32 mouse cellular contexts compared by ENCODE assay signal in genomic region chr1:150160314-150160713, GRCm38 (mm10).
"Had no signal": no experiment of that assay in that cellular context is flagged by ENCODE, and none has a peak within 500 bp of the region (broad histone marks: within the 10 kb centered on the region; RNA-seq: fewer than 3 reads in every experiment).

No protein-coding gene starts in this region.

- ATAC-seq: liver, embryonic 12.5 days; liver, postnatal 0 days; lung, postnatal 0 days; midbrain, embryonic 13.5 days; midbrain, embryonic 15.5 days; midbrain, embryonic 16.5 days had no signal

- H3K4me3 ChIP-seq: limb, embryonic 10.5 days; limb, embryonic 12.5 days; limb, embryonic 13.5 days; limb, embryonic 15.5 days; liver, embryonic 12.5 days; liver, embryonic 13.5 days; liver, embryonic 15.5 days; lung, embryonic 15.5 days; megakaryocyte, embryonic 14.5 days; midbrain, embryonic 10.5 days; midbrain, embryonic 12.5 days; midbrain, embryonic 13.5 days; midbrain, embryonic 15.5 days; myocyte; neural tube, embryonic 12.5 days had no signal

- H3K9ac ChIP-seq: limb, embryonic 12.5 days; limb, embryonic 13.5 days; limb, embryonic 15.5 days; liver, embryonic 12.5 days; liver, embryonic 13.5 days; liver, embryonic 14.5 days; liver, embryonic 15.5 days; liver, postnatal 0 days; lung, embryonic 14.5 days; lung, embryonic 15.5 days; midbrain, embryonic 12.5 days; midbrain, embryonic 13.5 days; midbrain, embryonic 15.5 days; neural tube, embryonic 12.5 days had no signal

- H3K4me2 ChIP-seq: limb, embryonic 12.5 days; limb, embryonic 13.5 days; limb, embryonic 15.5 days; liver, embryonic 11.5 days; liver, embryonic 12.5 days; liver, embryonic 13.5 days; liver, embryonic 15.5 days; lung, embryonic 14.5 days; lung, embryonic 15.5 days; midbrain, embryonic 11.5 days; midbrain, embryonic 12.5 days; midbrain, embryonic 13.5 days; midbrain, embryonic 15.5 days; neural tube, embryonic 12.5 days had no signal

- H3K9me3 ChIP-seq: limb, embryonic 10.5 days; limb, embryonic 12.5 days; limb, embryonic 13.5 days; limb, embryonic 15.5 days; liver, embryonic 12.5 days; liver, embryonic 13.5 days; liver, embryonic 15.5 days; lung, embryonic 15.5 days; midbrain, embryonic 10.5 days; midbrain, embryonic 12.5 days; midbrain, embryonic 13.5 days; midbrain, embryonic 15.5 days; neural tube, embryonic 12.5 days had no signal

- H3K36me3 ChIP-seq: limb, embryonic 10.5 days; limb, embryonic 12.5 days; limb, embryonic 13.5 days; limb, embryonic 15.5 days; liver, embryonic 12.5 days; liver, embryonic 13.5 days; liver, embryonic 15.5 days; lung, embryonic 15.5 days; midbrain, embryonic 10.5 days; midbrain, embryonic 12.5 days; midbrain, embryonic 13.5 days; midbrain, embryonic 15.5 days; neural tube, embryonic 12.5 days had no signal

- H3K27me3 ChIP-seq: limb, embryonic 12.5 days; limb, embryonic 13.5 days; limb, embryonic 15.5 days; liver, embryonic 12.5 days; liver, embryonic 13.5 days; liver, embryonic 15.5 days; lung, embryonic 15.5 days; megakaryocyte, embryonic 14.5 days; midbrain, embryonic 12.5 days; midbrain, embryonic 13.5 days; midbrain, embryonic 15.5 days; neural tube, embryonic 12.5 days had no signal

- DNase-seq: left cerebral cortex, postnatal 4 days; liver; liver, embryonic 13.5 days; liver, postnatal 0 days; lung, adult 18-20 months; lung, adult 2 months; lung, embryonic 14.5 days; lung, postnatal 10 days; lung, postnatal 14 days; lung, postnatal 36 days; lung, postnatal 4 days; midbrain, embryonic 14.5 days had no signal

- H3K4me1 ChIP-seq: limb, embryonic 13.5 days; lung, embryonic 15.5 days; midbrain, embryonic 10.5 days; midbrain, embryonic 12.5 days; midbrain, embryonic 13.5 days; midbrain, embryonic 15.5 days; neural tube, embryonic 12.5 days had no signal

- H3K27ac ChIP-seq: limb, embryonic 10.5 days; limb, embryonic 12.5 days; limb, embryonic 13.5 days; limb, embryonic 15.5 days; liver, embryonic 12.5 days; liver, embryonic 13.5 days; liver, embryonic 14.5 days; liver, embryonic 15.5 days; lung, embryonic 15.5 days; macrophage; midbrain, embryonic 10.5 days; midbrain, embryonic 12.5 days; midbrain, embryonic 13.5 days; midbrain, embryonic 15.5 days; neural tube, embryonic 12.5 days had no signal
